Mouse (Mus musculus): ENCODE measurements around the gene March5. TPM values are rescaled to one million over a fixed set of nuclear protein-coding genes. Genes with fewer than 3 reads are reported as not detected.
A peak's percentile ranks its signal among the peaks of the same experiment; 100 is the strongest.

March5 gene
- total RNA-seq, 4 experiments from 2014 or later, result 79.2 to 86.5 (median 81.1) TPM

- DNase-seq (ENCODE audit: low spot score in 2 of 2), result no peak
Observed at GRCm38 (mm10) chr19:37263566-37263942, 56.2 kb downstream of the March5 start.

- peak; percentile 44 to 61 for DNase-seq (ENCODE audit: low spot score in 2 of 2)
Observed at GRCm38 (mm10) chr19:37263943-37264897, 56.9 kb downstream of the March5 start.

- DNase-seq (ENCODE audit: low spot score in 2 of 2), result peak; percentile 84 to 93
Observed at GRCm38 (mm10) chr19:37265333-37266103, 58.2 kb downstream of the March5 start.

- no peak for DNase-seq (ENCODE audit: low spot score in 2 of 2)
Observed at GRCm38 (mm10) chr19:37269106-37269505, 61.8 kb downstream of the March5 start.

Other genes starting within 250 kb of the March5 start
- 10 to 100 TPM; 66.9 to 88.1 (median 79.8) TPM for gene Cpeb3, start 1.1 kb downstream of the March5 start, total RNA-seq (2022)
- gene Ide, start 130.3 kb downstream of the March5 start, total RNA-seq (2022), result 10 to 100 TPM; 35.8 to 69.8 (median 40.3) TPM
- 1 to 10 TPM in 1 of 4 experiments, under 1 TPM in 3; 0.43 to 1.0 (median 0.75) TPM for gene Kif11, start 168.9 kb downstream of the March5 start, total RNA-seq (2022)
- gene Hhex, start 227.3 kb downstream of the March5 start, total RNA-seq (2022), result 1 to 10 TPM; 1.5 to 7.7 (median 4.2) TPM

Data from layer of hippocampus, adult 8-10 months (tissue).